Mouse (Mus musculus): ENCODE measurements around the gene Fam183b.
"Not testable (repeated sequence)": the region's sequence is repeated elsewhere in the genome, so short reads cannot be mapped to it uniquely, and the experiment has no call there.

Gene Fam183b

GRCm38 (mm10) chr11:58801558-58802228 is at the start of gene Fam183b:
Fam183b (minus strand) TSS chr11:58801960.
- peak; percentile 27 for DNase-seq (ENCODE audit: low spot score)

GRCm38 (mm10) chr11:58849731-58850130 is 48.0 kb upstream of the Fam183b start:
- no peak for DNase-seq (ENCODE audit: low spot score)

- DNase-seq (ENCODE audit: low spot score), result no peak
Observed at GRCm38 (mm10) chr11:58847636-58848035, 45.9 kb upstream of the Fam183b start.

GRCm38 (mm10) chr11:58846919-58847461 is 45.2 kb upstream of the Fam183b start, which contains the start of gene Gm12258:
Gm12258 (plus strand) TSS chr11:58847158.
- DNase-seq (ENCODE audit: low spot score), result peak; percentile 93

- not testable (repeated sequence) for DNase-seq (ENCODE audit: low spot score)
Observed at GRCm38 (mm10) chr11:58838951-58839350, 37.2 kb upstream of the Fam183b start, which contains the start of gene Olfr311. Olfr311 (plus strand) TSS chr11:58839251.

GRCm38 (mm10) chr11:58832541-58832940 is 30.8 kb upstream of the Fam183b start:
- not testable (repeated sequence) for DNase-seq (ENCODE audit: low spot score)

GRCm38 (mm10) chr11:58829764-58830163 is 28.0 kb upstream of the Fam183b start:
- no peak for DNase-seq (ENCODE audit: low spot score)

GRCm38 (mm10) chr11:58828937-58829336 is 27.2 kb upstream of the Fam183b start, which contains the start of gene Olfr312:
Olfr312 (plus strand) TSS chr11:58829237.
- not testable (repeated sequence) for DNase-seq (ENCODE audit: low spot score)

- DNase-seq (ENCODE audit: low spot score), result no peak
Observed at GRCm38 (mm10) chr11:58815676-58816075, 13.9 kb upstream of the Fam183b start.

DNA sequence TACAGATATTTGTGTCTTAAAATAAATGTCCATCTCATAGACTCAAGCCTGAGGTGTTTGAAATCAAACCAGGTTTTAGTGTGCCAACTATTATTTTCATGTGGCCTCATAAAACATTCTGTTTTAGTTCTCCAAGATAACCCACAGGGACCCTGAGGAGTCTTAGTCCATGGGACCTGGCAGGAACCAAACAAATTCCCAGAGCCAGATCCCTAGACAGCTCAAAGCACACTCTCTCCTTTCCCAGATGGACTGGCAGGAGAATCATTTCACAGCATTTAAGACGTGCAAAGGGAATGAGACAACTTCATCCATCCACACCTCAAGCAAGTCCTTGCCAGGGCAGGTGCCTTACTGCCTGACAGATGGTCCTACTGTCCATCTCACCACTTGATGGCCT is 12.9 kb upstream of the Fam183b start, which contains the start of gene Olfr313:
Gene Olfr313, plus strand, starts transcription at position 301 of the 400 bp plus-strand sequence.
- not testable (repeated sequence) for DNase-seq (ENCODE audit: low spot score)

- no peak for DNase-seq (ENCODE audit: low spot score)
Observed at GRCm38 (mm10) chr11:58812001-58812400, 10.2 kb upstream of the Fam183b start.

GRCm38 (mm10) chr11:58804393-58804792 is 2.6 kb upstream of the Fam183b start:
- peak; percentile 45 for DNase-seq (ENCODE audit: low spot score)

DNA sequence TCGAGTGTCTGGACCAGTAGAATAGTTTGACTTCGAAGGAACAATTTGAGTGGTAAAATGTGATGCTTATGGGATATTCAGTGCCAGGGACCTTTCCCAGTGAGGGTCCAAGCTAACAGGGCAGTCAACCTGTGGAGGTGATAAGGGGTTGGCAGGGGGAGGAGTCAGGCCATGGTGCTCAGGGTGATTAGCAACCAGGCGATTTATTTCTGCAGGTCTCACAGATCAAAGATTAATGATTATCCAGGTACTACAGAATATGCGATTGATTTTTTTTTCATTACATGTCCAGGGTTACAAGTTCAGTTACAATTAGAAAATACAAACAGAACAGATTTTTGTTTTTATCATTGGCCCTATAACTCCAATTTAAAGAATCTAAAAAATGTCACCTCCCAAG is 2.1 kb upstream of the Fam183b start:
- DNase-seq (ENCODE audit: low spot score), result no peak

GRCm38 (mm10) chr11:58799747-58800146 is 2.0 kb downstream of the Fam183b start:
- DNase-seq (ENCODE audit: low spot score), result no peak

DNA sequence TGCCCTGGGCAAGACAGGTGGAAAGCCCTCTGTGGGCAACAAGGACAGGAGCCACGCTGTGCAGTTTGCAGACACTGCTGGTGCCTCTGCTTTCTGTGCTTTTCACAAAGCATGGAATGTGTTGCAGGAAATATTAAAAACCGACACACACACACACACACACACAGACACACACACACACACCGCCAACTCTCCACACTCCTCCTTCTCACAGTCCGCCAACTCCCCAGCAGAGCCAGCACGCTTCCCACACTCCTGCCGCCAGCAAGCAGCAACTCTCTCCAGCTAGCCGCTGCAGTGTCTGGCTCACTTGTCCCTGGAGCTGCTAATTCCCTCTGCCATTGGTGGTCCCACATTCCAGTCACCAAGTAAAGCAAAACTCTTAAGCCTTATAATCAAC is 4.9 kb downstream of the Fam183b start:
- no peak for DNase-seq (ENCODE audit: low spot score)

DNA sequence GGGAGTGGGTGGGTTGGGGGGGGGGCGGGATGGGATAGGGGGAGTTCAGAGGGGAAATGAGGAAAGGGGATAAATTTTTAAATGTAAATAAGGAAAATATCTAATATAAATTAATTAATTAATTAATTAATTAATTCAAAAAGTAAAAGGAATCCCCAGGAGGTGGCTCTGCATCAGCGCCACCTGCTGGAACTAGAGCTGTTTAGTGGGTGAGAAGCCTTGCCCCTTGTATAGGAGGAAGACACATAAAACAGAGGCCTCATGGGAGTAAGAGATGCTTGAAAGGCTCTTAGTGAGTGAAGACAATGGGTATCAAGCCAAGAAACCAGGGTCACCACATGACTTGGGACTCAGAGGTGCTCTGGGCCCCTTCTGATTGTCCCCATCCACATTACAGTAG is 5.9 kb downstream of the Fam183b start:
- no peak for DNase-seq (ENCODE audit: low spot score)

GRCm38 (mm10) chr11:58790646-58791045 is 11.1 kb downstream of the Fam183b start:
- no peak for DNase-seq (ENCODE audit: low spot score)

DNA sequence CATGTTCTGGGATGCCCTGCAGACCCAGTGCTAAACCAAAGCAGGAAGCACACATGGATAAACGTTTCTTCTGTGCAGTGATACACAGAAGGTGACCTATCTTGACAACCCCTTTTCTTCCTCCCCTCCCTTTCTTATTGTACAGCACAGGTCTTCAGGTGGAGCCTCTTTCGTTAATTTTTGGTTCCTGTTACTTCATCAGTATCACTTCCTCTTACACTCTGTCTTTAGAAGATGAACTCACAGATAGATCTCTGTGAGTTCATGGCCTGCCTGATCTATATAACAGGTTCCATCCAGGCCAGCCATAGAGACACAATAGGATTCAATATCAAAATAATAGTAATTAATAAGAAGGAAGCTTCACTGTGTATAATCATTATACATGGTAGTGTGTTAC is 11.7 kb downstream of the Fam183b start:
- no peak for DNase-seq (ENCODE audit: low spot score)

GRCm38 (mm10) chr11:58789532-58789931 is 12.2 kb downstream of the Fam183b start:
- DNase-seq (ENCODE audit: low spot score), result no peak

DNA sequence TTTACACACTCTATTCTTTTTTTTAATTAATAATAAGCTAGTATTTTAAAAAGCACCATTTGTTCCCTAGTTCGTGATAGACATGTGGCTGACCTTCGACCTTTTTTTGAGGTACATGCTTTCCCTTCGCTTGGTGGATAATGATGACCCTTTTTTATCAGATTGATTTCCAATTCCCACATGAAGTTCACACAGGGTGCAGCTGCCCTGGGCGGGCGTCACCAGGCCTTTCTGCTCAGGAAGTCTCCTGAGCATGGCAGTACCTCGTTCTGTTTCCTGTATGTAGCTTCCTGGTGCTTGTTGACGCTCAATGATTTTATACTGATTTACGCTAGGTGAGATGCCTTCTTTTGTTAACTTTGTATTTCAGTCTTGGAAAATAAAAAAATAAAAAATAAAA is 13.4 kb downstream of the Fam183b start:
- DNase-seq (ENCODE audit: low spot score), result no peak

DNA sequence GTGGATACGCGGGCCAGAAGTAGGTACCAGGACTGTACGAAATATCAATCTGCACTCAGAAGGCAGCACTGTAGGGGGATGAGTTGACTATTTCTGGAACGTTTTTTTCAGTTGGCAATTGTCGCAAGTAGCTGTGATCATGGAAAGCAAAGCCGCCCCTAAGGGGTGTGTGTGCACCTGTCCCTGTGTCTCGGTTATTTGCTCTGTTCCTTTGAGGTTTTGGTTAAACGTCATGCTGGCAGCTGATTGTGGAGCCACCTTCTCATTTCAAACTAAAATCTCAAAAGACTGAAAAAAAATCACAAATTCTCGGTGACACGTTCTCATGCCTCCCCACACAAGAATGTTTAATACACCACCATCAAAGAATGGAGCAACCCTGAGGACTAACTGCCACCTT is 14.1 kb downstream of the Fam183b start:
- DNase-seq (ENCODE audit: low spot score), result no peak

- no peak for DNase-seq (ENCODE audit: low spot score)
Observed at GRCm38 (mm10) chr11:58784182-58784581, 17.6 kb downstream of the Fam183b start.

- no peak for DNase-seq (ENCODE audit: low spot score)
Observed at GRCm38 (mm10) chr11:58782480-58783089, 19.2 kb downstream of the Fam183b start, which contains the start of gene Olfr314. Olfr314 (plus strand) TSS chr11:58782952.

Data from yolk sac, embryonic 10.5 days (tissue).